In genomic region chr19:11612293-11612692, GRCm38 (mm10) we compare ENCODE assay signal across 30 mouse cellular contexts. TPM values are rescaled to one million over a fixed set of nuclear protein-coding genes. Genes with fewer than 3 reads are reported as not detected.
"Had no signal": no experiment of that assay in that cellular context is flagged by ENCODE, and none has a peak within 500 bp of the region (broad histone marks: within the 10 kb centered on the region; RNA-seq: fewer than 3 reads in every experiment).

No protein-coding gene starts in this region.

- H3K4me2 ChIP-seq: limb, embryonic 12.5 days; limb, embryonic 15.5 days; liver, embryonic 12.5 days; liver, embryonic 15.5 days; lung, embryonic 15.5 days; midbrain, embryonic 13.5 days had no signal

- H3K36me3 ChIP-seq: limb, embryonic 12.5 days; limb, embryonic 15.5 days; liver, embryonic 12.5 days; liver, embryonic 15.5 days; lung, embryonic 15.5 days; midbrain, embryonic 10.5 days; midbrain, embryonic 13.5 days had no signal

- DNase-seq: kidney, postnatal 25 days; layer of hippocampus, postnatal 36 days; left cerebral cortex, postnatal 4 days; lung, adult 18-20 months; lung, postnatal 10 days; lung, postnatal 4 days; thymus, adult 18-20 months; thymus, postnatal 36 days had no signal

- H3K27me3 ChIP-seq: limb, embryonic 12.5 days; limb, embryonic 15.5 days; liver, embryonic 12.5 days; liver, embryonic 15.5 days; lung, embryonic 15.5 days; midbrain, embryonic 13.5 days had no signal

- H3K9ac ChIP-seq: limb, embryonic 12.5 days; limb, embryonic 15.5 days; liver, embryonic 12.5 days; liver, embryonic 15.5 days; lung, embryonic 15.5 days; midbrain, embryonic 13.5 days had no signal

- H3K4me1 ChIP-seq: limb, embryonic 12.5 days; limb, embryonic 15.5 days; midbrain, embryonic 10.5 days; midbrain, embryonic 13.5 days had no signal

- H3K4me3 ChIP-seq: layer of hippocampus, adult 2 months; left cerebral cortex, adult 2 months; limb, embryonic 12.5 days; limb, embryonic 15.5 days; liver, embryonic 12.5 days; liver, embryonic 15.5 days; lung, embryonic 15.5 days; midbrain, embryonic 10.5 days; midbrain, embryonic 13.5 days had no signal

- H3K9me3 ChIP-seq: limb, embryonic 12.5 days; limb, embryonic 15.5 days; liver, embryonic 12.5 days; liver, embryonic 15.5 days; lung, embryonic 15.5 days; midbrain, embryonic 10.5 days; midbrain, embryonic 13.5 days had no signal

- H3K27ac ChIP-seq: kidney, postnatal 0 days; layer of hippocampus, adult 2 months; left cerebral cortex, adult 2 months; limb, embryonic 12.5 days; limb, embryonic 15.5 days; liver, embryonic 12.5 days; liver, embryonic 15.5 days; lung, embryonic 15.5 days; midbrain, embryonic 10.5 days; midbrain, embryonic 13.5 days had no signal

RNA-seq across cellular contexts. Expression of gene Ms4a2, which starts 11.2 kb away (rescaled TPM):
- total RNA-seq: layer of hippocampus, postnatal 10 days; layer of hippocampus, postnatal 36 days; left cerebral cortex, adult 2 months; left cerebral cortex, postnatal 10 days had no signal
- polyA plus RNA-seq: large intestine, adult 2 months; limb, embryonic 12.5 days; midbrain, embryonic 10.5 days; midbrain, embryonic 13.5 days; midbrain, embryonic 16.5 days; neural tube, embryonic 11.5 days; small intestine, adult 2 months; testis, adult 2 months had no signal

RNA-seq across cellular contexts. Expression of gene Ms4a3, which starts 28.4 kb away (rescaled TPM):
- total RNA-seq: layer of hippocampus, adult 2 months; layer of hippocampus, postnatal 10 days; layer of hippocampus, postnatal 36 days; left cerebral cortex, adult 2 months; left cerebral cortex, postnatal 10 days; left cerebral cortex, postnatal 4 days had no signal
- polyA plus RNA-seq: kidney, embryonic 14.5 days; kidney, postnatal 0 days; large intestine, adult 2 months; limb, embryonic 12.5 days; midbrain, embryonic 10.5 days; midbrain, embryonic 13.5 days; midbrain, embryonic 16.5 days; neural tube, embryonic 14.5 days; small intestine, adult 2 months; testis, adult 2 months; urinary bladder, adult 2 months had no signal

RNA-seq across cellular contexts. Expression of gene Oosp2, which starts 48.1 kb away (rescaled TPM):
- total RNA-seq: layer of hippocampus, adult 2 months; layer of hippocampus, postnatal 10 days; layer of hippocampus, postnatal 36 days; left cerebral cortex, adult 2 months; left cerebral cortex, postnatal 10 days; left cerebral cortex, postnatal 4 days had no signal
- polyA plus RNA-seq: kidney, embryonic 14.5 days; kidney, postnatal 0 days; large intestine, adult 2 months; limb, embryonic 12.5 days; limb, embryonic 15.5 days; lung, embryonic 15.5 days; midbrain, embryonic 10.5 days; midbrain, embryonic 13.5 days; midbrain, embryonic 16.5 days; neural tube, embryonic 11.5 days; neural tube, embryonic 14.5 days; small intestine, adult 2 months; spleen, adult 2 months; stomach, embryonic 16.5 days; testis, adult 2 months; urinary bladder, adult 2 months had no signal
